Mouse (Mus musculus) midbrain, embryonic 11.5 days (tissue): ENCODE measurements around the gene Cav1. TPM values are rescaled to one million over a fixed set of nuclear protein-coding genes. Genes with fewer than 3 reads are reported as not detected.

ENCODE experiments used
- ATAC-seq: fragments of 200-750 bp; cut with Nextera tagmentation; 2 replicates; pipeline ENCODE4 v1.8.0; 2017; ENCODE audit warnings: moderate TSS enrichment, moderate library complexity; ENCODE audit not compliant: low FRiP score
- DNase-seq: peaks from one replicate; pipeline ENCODE4 v3.0.0; 2015; ENCODE audit warnings: low spot score; ENCODE audit errors: missing footprints
- H3K27ac ChIP-seq: fragments of 300-500 bp; sonication (generic); 2 replicates; pipeline ENCODE4 v1.5.1; 2014; ENCODE audit warnings: low read depth, low read length
- H3K27me3 ChIP-seq: fragments of 300-500 bp; sonication (generic); 2 replicates; pipeline ENCODE4 v1.6.1; 2014; ENCODE audit warnings: mild to moderate bottlenecking, low read length, moderate library complexity, mixed read lengths; ENCODE audit not compliant: control insufficient read depth, insufficient read depth
- H3K36me3 ChIP-seq: fragments of 300-500 bp; sonication (generic); 2 replicates; pipeline ENCODE4 v1.6.1; 2014; ENCODE audit warnings: mild to moderate bottlenecking, low read length, moderate library complexity, mixed read lengths; ENCODE audit not compliant: control insufficient read depth, insufficient read depth
- H3K4me1 ChIP-seq: fragments of 300-500 bp; sonication (generic); 2 replicates; pipeline ENCODE4 v1.6.1; 2014; ENCODE audit warnings: low read length; ENCODE audit not compliant: control insufficient read depth, insufficient read depth
- H3K4me2 ChIP-seq: fragments of 300-500 bp; sonication (generic); 2 replicates; pipeline ENCODE4 v1.6.1; 2014; ENCODE audit warnings: mild to moderate bottlenecking, moderate library complexity
- H3K4me3 ChIP-seq: fragments of 300-500 bp; sonication (generic); 2 replicates; pipeline ENCODE4 v1.5.1; 2014; ENCODE audit warnings: low read depth, low read length
- H3K9ac ChIP-seq: fragments of 300-500 bp; sonication (generic); 2 replicates; pipeline ENCODE4 v1.6.1; 2014; ENCODE audit warnings: low read length
- H3K9me3 ChIP-seq: fragments of 300-500 bp; sonication (generic); 2 replicates; pipeline ENCODE4 v1.6.1; 2016; ENCODE audit warnings: low read length; ENCODE audit not compliant: control insufficient read depth
- WGBS: fragments of 180-500 bp; shearing (Covaris S2); extraction: QIAGEN DNeasy Blood & Tissue Kit; methylation state at CpG from one replicate; pipeline ENCODE4 v1.1.7; 2014; 5-methylcytosine and 5-hydroxymethylcytosine counted together
- polyA plus RNA-seq: library from polyadenylated mRNA; unstranded; fragments of >200 nt; fragmentation: Nextera tagmentation; extraction: Ambion mirVana; gene quantifications from 2 replicates; pipeline ENCODE4 v1.2.1, GENCODE M21; 2014

Gene Cav1
- polyA plus RNA-seq, 1 experiment from 2014 or later, result 9.8 TPM

- Histone ChIP-seq H3K4me1 (no peaks in the 10 kb centered on the region), H3K9me3 (no peaks in the 10 kb centered on the region), H3K27ac (no peak overlapping the region), H3K4me3 (no peak overlapping the region), H3K27me3 (no peaks in the 10 kb centered on the region), H3K36me3 (no peaks in the 10 kb centered on the region), H3K9ac (no peak overlapping the region), H3K4me2 (no peak overlapping the region)
- 85% methylated on average over 5 of the region's 5 CpGs for WGBS
- DNase-seq (no peak), ATAC-seq (no peak)
Measured at GRCm38 (mm10) chr6:17385531-17385930, 79.4 kb downstream of the Cav1 start.

GRCm38 (mm10) chr6:17387991-17388710 is 82.0 kb downstream of the Cav1 start:
- Histone ChIP-seq H3K4me1 (no peaks in the 10 kb centered on the region), H3K9me3 (no peaks in the 10 kb centered on the region), H3K4me2 (no peak overlapping the region), H3K36me3 (no peaks in the 10 kb centered on the region), H3K27me3 (no peaks in the 10 kb centered on the region), H3K9ac (no peak overlapping the region), H3K4me3 (no peak overlapping the region), H3K27ac (no peak overlapping the region)
- no peak for DNase-seq
- WGBS, result 83% methylated on average over 2 of the region's 2 CpGs
- ATAC-seq, result no peak

Other genes starting within 250 kb of the Cav1 start
- 37.3 and 41.7 TPM in 2 replicates for gene Tes, start 241.2 kb upstream of the Cav1 start, polyA plus RNA-seq
- gene Cav2, start 25.1 kb upstream of the Cav1 start, polyA plus RNA-seq, result 6.2 and 7.0 TPM in 2 replicates
- 1.1 and 1.6 TPM in 2 replicates for gene Met, start 157.5 kb downstream of the Cav1 start, polyA plus RNA-seq